Mouse (Mus musculus) cerebellum, adult 2 months (tissue): ENCODE measurements at regions not wholly inside any gene's neighbourhood (a gene's known extent, or its start where the extent isn't known, plus 50 kb on each side); places are given as distances from the start of the nearest gene placed in this dataset.

Source experiments
- CTCF ChIP-seq: fragments of 200-500 bp; IDR thresholded peaks from 2 replicates; pipeline ENCODE4 v1.5.1; 2011; ENCODE audit warnings: low read depth, mild to moderate bottlenecking, control low read depth, low read length, moderate library complexity, borderline replicate concordance; ENCODE audit not compliant: insufficient read depth
- POLR2A ChIP-seq: fragments of 200-500 bp; IDR thresholded peaks from 2 replicates; pipeline ENCODE4 v1.6.1; 2011; ENCODE audit warnings: low read length, control low read depth, borderline replicate concordance; ENCODE audit not compliant: insufficient read depth

- TF ChIP-seq POLR2A = no peak
- no peak for TF ChIP-seq CTCF
These were observed 87.7 kb downstream of the Stc2 start for GRCm38 (mm10) chr11:31282136-31282535.
